Mouse (Mus musculus) midbrain, embryonic 15.5 days (tissue): ENCODE measurements at regions not wholly inside any gene's neighbourhood (a gene's known extent, or its start where the extent isn't known, plus 50 kb on each side); places are given as distances from the start of the nearest gene placed in this dataset.
A peak's percentile ranks its signal among the peaks of the same experiment; 100 is the strongest.
"Not testable (repeated sequence)": the region's sequence is repeated elsewhere in the genome, so short reads cannot be mapped to it uniquely, and the experiment has no call there.

ENCODE experiments used
- ATAC-seq: fragments of 200-750 bp; cut with Nextera tagmentation; replicated peaks from 2 replicates; pipeline ENCODE4 v1.8.0; 2017; ENCODE audit warnings: moderate TSS enrichment
- H3K27ac ChIP-seq: fragments of 300-500 bp; sonication (generic); 2 replicates; pipeline ENCODE4 v1.5.1; 2015; ENCODE audit warnings: mild to moderate bottlenecking, inconsistent platforms
- H3K27me3 ChIP-seq: fragments of 300-500 bp; sonication (generic); replicated peaks from 2 replicates; pipeline ENCODE4 v1.6.1; 2015; ENCODE audit warnings: inconsistent platforms
- H3K36me3 ChIP-seq: fragments of 300-500 bp; sonication (generic); replicated peaks from 2 replicates; pipeline ENCODE4 v1.6.1; 2015; ENCODE audit warnings: inconsistent platforms
- H3K4me1 ChIP-seq: fragments of 300-500 bp; sonication (generic); 2 replicates; pipeline ENCODE4 v1.6.1; 2015; ENCODE audit warnings: inconsistent platforms
- H3K4me2 ChIP-seq: fragments of 300-500 bp; sonication (generic); 2 replicates; pipeline ENCODE4 v1.6.1; 2015; ENCODE audit warnings: inconsistent platforms, mild to moderate bottlenecking, moderate library complexity
- H3K4me3 ChIP-seq: fragments of 300-500 bp; sonication (generic); 2 replicates; pipeline ENCODE4 v1.5.1; 2015; ENCODE audit warnings: mild to moderate bottlenecking, inconsistent platforms
- H3K9ac ChIP-seq: fragments of 300-500 bp; sonication (generic); 2 replicates; pipeline ENCODE4 v1.6.1; 2015; ENCODE audit warnings: mild to moderate bottlenecking, inconsistent platforms
- H3K9me3 ChIP-seq: fragments of 300-500 bp; sonication (generic); 2 replicates; pipeline ENCODE4 v1.6.1; 2016; ENCODE audit warnings: inconsistent platforms
- WGBS: fragments of 180-500 bp; shearing (Covaris S2); methylation state at CpG from one replicate; pipeline ENCODE4 v1.1.7; 2015; ENCODE audit warnings: mixed read lengths; 5-methylcytosine and 5-hydroxymethylcytosine counted together

GRCm38 (mm10) chr8:20057626-20058025 lies 154.4 kb downstream of the Gm31371 start:
- WGBS = 62% methylated on average over 2 of the region's 3 CpGs
- not testable (repeated sequence) for H3K9ac ChIP-seq, H3K36me3 ChIP-seq, H3K4me3 ChIP-seq, H3K9me3 ChIP-seq, H3K27me3 ChIP-seq, ATAC-seq, H3K4me1 ChIP-seq, H3K27ac ChIP-seq, H3K4me2 ChIP-seq

GRCm38 (mm10) chr8:20098121-20098520 lies 194.9 kb downstream of the Gm31371 start:
- not testable (repeated sequence) for H3K27ac ChIP-seq, ATAC-seq, H3K4me1 ChIP-seq, H3K27me3 ChIP-seq, H3K9ac ChIP-seq, H3K4me2 ChIP-seq, H3K9me3 ChIP-seq, H3K4me3 ChIP-seq, H3K36me3 ChIP-seq
- 82% methylated on average over 5 of the region's 5 CpGs for WGBS

- not testable (repeated sequence) for H3K4me3 ChIP-seq, H3K27ac ChIP-seq
Observed at GRCm38 (mm10) chr8:20100241-20100640, 197.0 kb downstream of the Gm31371 start.

GRCm38 (mm10) chr8:20102374-20102773 lies 199.2 kb downstream of the Gm31371 start:
- no CpG with 5 or more reads among the region's 2 CpGs for WGBS
- not testable (repeated sequence) for ATAC-seq, H3K4me2 ChIP-seq, H3K4me1 ChIP-seq, H3K36me3 ChIP-seq, H3K9ac ChIP-seq, H3K4me3 ChIP-seq, H3K27me3 ChIP-seq, H3K27ac ChIP-seq, H3K9me3 ChIP-seq

More at GRCm38 (mm10) chr8:20100241-20100640, 197.0 kb downstream of the Gm31371 start:
- not testable (repeated sequence) for H3K4me1 ChIP-seq, H3K36me3 ChIP-seq, H3K9me3 ChIP-seq, H3K9ac ChIP-seq, H3K4me2 ChIP-seq, ATAC-seq, H3K27me3 ChIP-seq
- no CpG with 5 or more reads among the region's 1 CpGs for WGBS

GRCm38 (mm10) chr8:20107154-20107553 lies 204.0 kb downstream of the Gm31371 start:
- ATAC-seq, H3K9ac ChIP-seq, H3K9me3 ChIP-seq, H3K4me3 ChIP-seq, H3K4me1 ChIP-seq, H3K36me3 ChIP-seq, H3K27ac ChIP-seq, H3K27me3 ChIP-seq, H3K4me2 ChIP-seq: not testable (repeated sequence)
- 78% methylated on average over 1 of the region's 2 CpGs for WGBS

DNA sequence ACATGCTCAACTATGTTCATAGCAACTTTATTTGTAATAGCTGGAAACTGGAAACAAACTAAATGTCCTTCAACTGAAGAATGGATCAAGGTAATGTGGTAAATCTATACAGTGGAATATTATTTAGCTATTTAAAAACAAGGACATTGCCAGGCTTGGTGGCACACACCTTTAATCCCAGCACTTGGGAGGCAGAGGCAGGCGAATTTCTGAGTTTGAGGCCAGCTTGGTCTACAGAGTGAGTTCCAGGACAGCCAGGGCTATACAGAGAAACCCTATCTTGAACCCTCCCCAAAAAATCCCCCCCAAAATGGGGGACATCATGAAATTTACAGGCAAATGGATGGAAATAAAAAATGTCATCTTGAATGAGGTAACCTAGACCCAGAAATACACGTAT lies 213.6 kb downstream of the Gm31371 start:
- H3K36me3 ChIP-seq, H3K4me2 ChIP-seq, H3K27ac ChIP-seq, H3K9me3 ChIP-seq, H3K27me3 ChIP-seq, H3K9ac ChIP-seq, H3K4me3 ChIP-seq, H3K4me1 ChIP-seq, ATAC-seq: not testable (repeated sequence)
- WGBS = 73% methylated on average over 2 of the region's 2 CpGs

- H3K4me1 ChIP-seq, H3K4me2 ChIP-seq, H3K27ac ChIP-seq, H3K9me3 ChIP-seq, ATAC-seq, H3K27me3 ChIP-seq, H3K9ac ChIP-seq, H3K36me3 ChIP-seq, H3K4me3 ChIP-seq: not testable (repeated sequence)
- WGBS = 83% methylated on average over 4 of the region's 4 CpGs
Observed at GRCm38 (mm10) chr8:20119581-20119980, 216.4 kb downstream of the Gm31371 start.

GRCm38 (mm10) chr8:20120186-20120585 lies 217.0 kb downstream of the Gm31371 start:
- not testable (repeated sequence) for H3K27ac ChIP-seq, H3K9ac ChIP-seq, ATAC-seq, H3K9me3 ChIP-seq, H3K4me3 ChIP-seq, H3K4me2 ChIP-seq, H3K36me3 ChIP-seq, H3K4me1 ChIP-seq, H3K27me3 ChIP-seq
- WGBS = 93% methylated on average over 2 of the region's 2 CpGs

DNA sequence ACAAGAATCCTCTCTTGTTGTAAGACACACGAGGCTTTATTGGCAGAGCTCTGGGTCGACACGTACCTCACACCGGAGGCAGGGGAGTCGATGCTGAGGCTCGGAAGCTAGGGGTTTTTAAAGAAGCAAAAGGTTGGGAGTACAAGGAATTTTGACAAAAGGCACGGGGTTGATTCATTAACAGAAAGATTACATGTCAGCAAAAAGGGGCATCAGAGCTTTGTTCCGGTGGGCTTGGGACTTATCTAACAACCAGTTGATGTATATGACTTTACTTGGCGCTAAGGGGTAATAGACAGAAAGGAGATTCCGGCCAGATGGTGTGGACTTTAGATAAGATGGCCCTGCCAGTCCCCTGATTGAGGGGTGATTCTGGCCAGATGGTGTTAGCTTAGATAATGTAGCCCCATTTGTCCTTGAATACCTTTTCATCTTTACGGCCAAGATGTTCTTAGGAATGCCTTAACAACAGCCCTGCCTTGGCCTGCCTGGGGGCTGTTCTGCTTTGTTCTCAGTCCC lies 218.3 kb downstream of the Gm31371 start:
- H3K4me1 ChIP-seq, H3K36me3 ChIP-seq, H3K27me3 ChIP-seq, H3K27ac ChIP-seq, H3K9me3 ChIP-seq, H3K4me2 ChIP-seq, ATAC-seq, H3K9ac ChIP-seq, H3K4me3 ChIP-seq: not testable (repeated sequence)
- WGBS = 94% methylated on average over 11 of the region's 11 CpGs

- H3K27me3 ChIP-seq, H3K9me3 ChIP-seq, H3K36me3 ChIP-seq, H3K4me1 ChIP-seq: not testable (repeated sequence)
- Histone ChIP-seq H3K4me3 (peak overlapping the region; percentile 56), H3K27ac (peak overlapping the region; percentile 83), H3K4me2 (peak overlapping the region; percentile 41), H3K9ac (peak overlapping the region; percentile 69)
- 13% methylated on average over 71 of the region's 72 CpGs for WGBS
- ATAC-seq = peak; percentile 100
Observed at GRCm38 (mm10) chr8:20122067-20122925, 219.1 kb downstream of the Gm31371 start.

- H3K4me2 ChIP-seq = peak overlapping the region; percentile 16; the same call in 1 of the 2 replicates
- not testable (repeated sequence) for H3K27ac ChIP-seq, ATAC-seq, H3K36me3 ChIP-seq, H3K9ac ChIP-seq, H3K4me3 ChIP-seq, H3K9me3 ChIP-seq, H3K4me1 ChIP-seq, H3K27me3 ChIP-seq
- WGBS = 90% methylated on average over 5 of the region's 5 CpGs
Observed at GRCm38 (mm10) chr8:20123545-20123944, 220.4 kb downstream of the Gm31371 start.

DNA sequence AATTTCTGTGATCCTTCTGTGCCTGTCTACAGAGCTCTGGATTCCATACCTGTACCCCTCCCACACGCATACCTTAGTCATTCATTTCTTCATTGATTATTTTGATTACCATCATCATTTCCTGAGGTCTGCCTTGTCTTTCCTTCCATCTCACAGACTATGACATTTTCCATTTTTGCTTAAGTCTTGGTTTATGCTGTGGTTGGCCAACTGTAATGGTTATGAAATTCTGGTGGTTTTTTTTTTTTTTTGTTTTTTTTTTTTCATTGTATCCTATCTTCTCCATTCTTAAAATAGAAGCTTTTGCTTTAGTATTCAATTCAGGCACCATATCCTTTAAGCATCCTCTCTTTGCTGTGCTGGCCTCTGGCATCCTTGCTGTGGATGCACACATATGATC lies 227.4 kb downstream of the Gm15319 start:
- not testable (repeated sequence) for H3K36me3 ChIP-seq, H3K4me3 ChIP-seq, H3K9me3 ChIP-seq, H3K4me1 ChIP-seq, H3K4me2 ChIP-seq, H3K27ac ChIP-seq, H3K9ac ChIP-seq, ATAC-seq, H3K27me3 ChIP-seq
- WGBS = 100% methylated on average over 1 of the region's 1 CpGs

- H3K9ac ChIP-seq, H3K36me3 ChIP-seq, ATAC-seq, H3K27ac ChIP-seq, H3K4me1 ChIP-seq, H3K9me3 ChIP-seq, H3K4me2 ChIP-seq, H3K4me3 ChIP-seq, H3K27me3 ChIP-seq: not testable (repeated sequence)
- 90% methylated on average over 4 of the region's 4 CpGs for WGBS
Observed at GRCm38 (mm10) chr8:20145436-20145835, 217.6 kb downstream of the Gm15319 start.
